In the genomic region with DNA sequence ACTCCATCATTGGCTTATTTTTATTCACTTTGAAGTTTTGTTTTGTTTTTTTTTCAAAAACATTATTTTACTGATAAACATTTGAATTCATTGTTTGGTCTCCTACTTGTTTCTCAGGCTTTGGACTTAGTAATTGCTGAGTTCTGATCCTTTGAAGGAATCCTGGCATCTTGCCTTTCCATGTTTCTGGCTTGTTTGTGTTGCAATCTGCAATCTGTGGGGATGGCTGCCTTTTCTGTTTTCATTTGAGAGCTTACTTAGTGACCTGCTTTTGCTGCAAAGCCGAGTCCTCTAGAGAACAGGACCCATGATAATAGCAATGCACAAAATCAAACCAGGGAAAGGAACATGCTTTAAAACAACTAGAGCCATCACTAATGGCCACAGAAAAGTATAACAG, we compare ENCODE assay signal across 27 mouse cellular contexts.
A peak's percentile ranks its signal among the peaks of the same experiment; 100 is the strongest.
DNase-seq lines count a peak whose midpoint lies in the region; ATAC-seq lines count a peak whose summit lies in the region.
"Had no signal": no experiment of that assay in that cellular context is flagged by ENCODE, and none has a peak within 500 bp of the region (broad histone marks: within the 10 kb centered on the region; RNA-seq: fewer than 3 reads in every experiment).

No protein-coding gene starts in this region.

- H3K9me3 ChIP-seq in lung, embryonic 15.5 days: no peaks in the 10 kb centered on the region
- H3K9me3 ChIP-seq in neural tube, embryonic 15.5 days (replicated peaks): no peaks in the 10 kb centered on the region
- H3K9me3 ChIP-seq: embryonic facial prominence, embryonic 10.5 days; embryonic facial prominence, embryonic 13.5 days; forebrain, embryonic 10.5 days; forebrain, embryonic 13.5 days; hindbrain, embryonic 12.5 days; hindbrain, embryonic 15.5 days had no signal

- 46% methylated on average over 1 of the region's 1 CpGs for WGBS in lung, embryonic 15.5 days
- 81% methylated on average over 1 of the region's 1 CpGs for WGBS in neural tube, embryonic 15.5 days

- peak; percentile 19 for DNase-seq in gastrocnemius, adult 18-20 months (ENCODE audit: low spot score)
- DNase-seq in gastrocnemius, postnatal 36 days: no peak
- DNase-seq in heart, adult 8-10 months (ENCODE audit: low spot score): peak; percentile 16
- no peak for DNase-seq in heart, postnatal 14 days
- no peak for DNase-seq in lung, adult 18-20 months
- peak; percentile 9 for DNase-seq in NIH3T3 (ENCODE audit: low read depth)
- DNase-seq: adrenal gland, adult 2 months; adrenal gland, postnatal 25 days; cerebellum, adult 11-12 months; cerebellum, adult 8-10 months; cerebellum, postnatal 10 days; cerebellum, postnatal 36 days; embryo, embryonic 11 days; gastrocnemius, adult 2 months; gastrocnemius, postnatal 14 days had no signal

- ATAC-seq in lung, embryonic 15.5 days (ENCODE audit: borderline replicate concordance, extremely low read depth, low FRiP score, low TSS enrichment): no peak
- ATAC-seq in neural tube, embryonic 15.5 days (ENCODE audit: low FRiP score): no peak
- ATAC-seq: forebrain, embryonic 13.5 days; forebrain, embryonic 16.5 days; intestine, postnatal 0 days; Patski had no signal

- intact Hi-C loops in gastrocnemius, postnatal 36 days (cut with DNase I): no loop called here
- intact Hi-C loops in heart, postnatal 14 days (cut with DNase I): no loop called here

- H3K27me3 ChIP-seq in lung, embryonic 15.5 days: no peaks in the 10 kb centered on the region
- H3K27me3 ChIP-seq in neural tube, embryonic 15.5 days (replicated peaks): no peaks in the 10 kb centered on the region
- H3K27me3 ChIP-seq: embryonic facial prominence, embryonic 13.5 days; forebrain, embryonic 13.5 days; hindbrain, embryonic 12.5 days; hindbrain, embryonic 15.5 days; Patski had no signal

- H3K36me3 ChIP-seq in lung, embryonic 15.5 days: peaks cover 10% of the 10 kb centered on the region
- H3K36me3 ChIP-seq in neural tube, embryonic 15.5 days: no peaks in the 10 kb centered on the region
- H3K36me3 ChIP-seq: embryonic facial prominence, embryonic 10.5 days; forebrain, embryonic 10.5 days; hindbrain, embryonic 12.5 days; hindbrain, embryonic 15.5 days had no signal

- no peak overlapping the region for H3K9ac ChIP-seq in lung, embryonic 15.5 days
- H3K9ac ChIP-seq in neural tube, embryonic 15.5 days (replicated peaks): no peak overlapping the region
- H3K9ac ChIP-seq: embryonic facial prominence, embryonic 13.5 days; forebrain, embryonic 13.5 days; hindbrain, embryonic 12.5 days; hindbrain, embryonic 15.5 days had no signal

- no peak overlapping the region for H3K4me3 ChIP-seq in lung, embryonic 15.5 days
- H3K4me3 ChIP-seq in neural tube, embryonic 15.5 days (replicated peaks): no peak overlapping the region
- H3K4me3 ChIP-seq: embryonic facial prominence, embryonic 10.5 days; embryonic facial prominence, embryonic 13.5 days; erythroblast, embryonic 14.5 days; forebrain, embryonic 10.5 days; forebrain, embryonic 13.5 days; gastrocnemius, adult 2 months; hindbrain, embryonic 12.5 days; hindbrain, embryonic 15.5 days had no signal

- H3K27ac ChIP-seq in lung, embryonic 15.5 days: 0 out of 2 replicates have a peak overlapping the region, but pooled peaks have one; percentile 18
- H3K27ac ChIP-seq in neural tube, embryonic 15.5 days (replicated peaks): no peak overlapping the region
- H3K27ac ChIP-seq: embryonic facial prominence, embryonic 10.5 days; embryonic facial prominence, embryonic 13.5 days; forebrain, embryonic 10.5 days; forebrain, embryonic 13.5 days; gastrocnemius, adult 2 months; hindbrain, embryonic 12.5 days; hindbrain, embryonic 15.5 days had no signal

- no peak overlapping the region for H3K4me2 ChIP-seq in lung, embryonic 15.5 days
- no peak overlapping the region for H3K4me2 ChIP-seq in neural tube, embryonic 15.5 days
- H3K4me2 ChIP-seq: embryonic facial prominence, embryonic 13.5 days; forebrain, embryonic 13.5 days; hindbrain, embryonic 12.5 days; hindbrain, embryonic 15.5 days had no signal

- 0 out of 2 replicates have a peak, but pooled peaks cover 3% of the 10 kb centered on the region for H3K4me1 ChIP-seq in lung, embryonic 15.5 days
- no peaks in the 10 kb centered on the region for H3K4me1 ChIP-seq in neural tube, embryonic 15.5 days
- H3K4me1 ChIP-seq: embryonic facial prominence, embryonic 10.5 days; embryonic facial prominence, embryonic 13.5 days; forebrain, embryonic 10.5 days; forebrain, embryonic 13.5 days; hindbrain, embryonic 12.5 days; hindbrain, embryonic 15.5 days had no signal

Comparison
In these comparisons a context has a peak if more than half of its experiments do, and no peak if none do; other contexts are left out.
1. DNase-seq: peak in gastrocnemius, adult 18-20 months (single experiment), heart, adult 8-10 months (single experiment) and NIH3T3 (single experiment); none in gastrocnemius, postnatal 36 days (0 of 2), heart, postnatal 14 days (0 of 2) and lung, adult 18-20 months (0 of 2).